Mouse (Mus musculus) myocyte (in vitro differentiated cells): ENCODE results near the gene Ceacam20.

Experiments used
- CEBPB ChIP-seq: IDR thresholded peaks from 2 replicates; pipeline ENCODE4 v1.6.1; 2011; ENCODE audit warnings: mild to moderate bottlenecking, moderate library complexity; ENCODE audit not compliant: poor library complexity, insufficient read depth, severe bottlenecking
- POLR2AphosphoS2 ChIP-seq: IDR thresholded peaks from one replicate; pipeline ENCODE4 v1.6.1; 2011; ENCODE audit warnings: low read depth, control low read depth; ENCODE audit not compliant: insufficient read length

GRCm38 (mm10) chr7:19932133-19932876 lies 32.9 kb upstream of the Ceacam20 start:
- TF ChIP-seq POLR2AphosphoS2 (no peak), CEBPB (no peak)
